Mouse (Mus musculus) lung, adult 2 months (tissue): ENCODE data around the gene Ptar1.

Experiments
- CTCF ChIP-seq: fragments of 200-500 bp; IDR thresholded peaks from 2 replicates; pipeline ENCODE4 v1.5.1; 2011; ENCODE audit warnings: mild to moderate bottlenecking, low read length, control low read depth; ENCODE audit not compliant: insufficient read depth
- POLR2A ChIP-seq: fragments of 200-500 bp; IDR thresholded peaks from 2 replicates; pipeline ENCODE4 v1.6.1; 2011; ENCODE audit warnings: low read depth, mild to moderate bottlenecking, control low read depth, low read length, borderline replicate concordance; ENCODE audit errors: extremely low read depth

GRCm38 (mm10) chr19:23705383-23705782, 18.2 kb downstream of the Ptar1 start:
- TF ChIP-seq POLR2A (no peak), CTCF (no peak)
